Comparison of ENCODE assay signal across 28 mouse cellular contexts in genomic region chr4:102959409-102959808, GRCm38 (mm10). TPM values are rescaled to one million over a fixed set of nuclear protein-coding genes. Genes with fewer than 3 reads are reported as not detected.
DNase-seq lines count a peak whose midpoint lies in the region; ATAC-seq and TF ChIP-seq lines count a peak whose summit lies in the region.
"Had no signal": no experiment of that assay in that cellular context is flagged by ENCODE, and none has a peak within 500 bp of the region (broad histone marks: within the 10 kb centered on the region; RNA-seq: fewer than 3 reads in every experiment).

No protein-coding gene starts in this region.

- no peak for DNase-seq in testis, postnatal 10 days (ENCODE audit: low spot score)
- DNase-seq in liver, postnatal 0 days = no peak
- no peak for DNase-seq in frontal cortex, postnatal 14 days (ENCODE audit: low spot score in 2 of 2)
- DNase-seq: adrenal gland, adult 2 months; adrenal gland, postnatal 14 days; cerebellum, adult 11 months; cerebellum, adult 8-10 months; cerebellum, postnatal 10 days; cerebellum, postnatal 36 days; gastrocnemius, adult 2 months; gastrocnemius, postnatal 14 days; heart, adult 2 months; heart, postnatal 14 days; heart, postnatal 4 days had no signal

- no peak for TF ChIP-seq EP300 in liver, postnatal 0 days (IDR thresholded peaks at IDR 0.05; ENCODE audit: low read depth)

- TF ChIP-seq POLR2A in testis, adult 2 months (IDR thresholded peaks at IDR 0.05; ENCODE audit: control insufficient read depth, low read depth, low read length) = no peak; the same call in 1 of the 2 replicates

- H3K9me3 ChIP-seq in liver, postnatal 0 days (ENCODE audit: low read length) = no peaks in the 10 kb centered on the region
- H3K9me3 ChIP-seq: forebrain, embryonic 10.5 days; forebrain, embryonic 13.5 days; heart, embryonic 10.5 days; heart, embryonic 13.5 days had no signal

- no peaks in the 10 kb centered on the region for H3K36me3 ChIP-seq in testis, adult 2 months (ENCODE audit: control insufficient read depth, insufficient read depth, low read length)
- no peaks in the 10 kb centered on the region for H3K36me3 ChIP-seq in liver, postnatal 0 days (replicated peaks; ENCODE audit: insufficient read depth, low read length)
- H3K36me3 ChIP-seq: forebrain, embryonic 10.5 days; G1E; heart, embryonic 10.5 days; heart, embryonic 13.5 days had no signal

- no peak overlapping the region for H3K4me2 ChIP-seq in liver, postnatal 0 days (ENCODE audit: low read depth, low read length)
- H3K4me2 ChIP-seq: forebrain, embryonic 13.5 days; heart, embryonic 13.5 days; hindbrain, embryonic 14.5 days had no signal

- no peak for TF ChIP-seq CTCF in testis, adult 2 months (IDR thresholded peaks at IDR 0.05; ENCODE audit: control insufficient read depth, insufficient read depth, insufficient replicate concordance, low read depth, low read length)
- TF ChIP-seq CTCF in liver, postnatal 0 days (IDR thresholded peaks at IDR 0.05; ENCODE audit: low read depth) = no peak

- no peaks in the 10 kb centered on the region for H3K27me3 ChIP-seq in testis, adult 2 months (ENCODE audit: control insufficient read depth, insufficient read depth, low read length)
- no peaks in the 10 kb centered on the region for H3K27me3 ChIP-seq in liver, postnatal 0 days (ENCODE audit: insufficient read depth, low read length)
- H3K27me3 ChIP-seq: CH12.LX; forebrain, embryonic 13.5 days; heart, embryonic 13.5 days; Patski had no signal

- peaks cover 6% of the 10 kb centered on the region for H3K4me1 ChIP-seq in testis, adult 2 months (ENCODE audit: control insufficient read depth, insufficient read depth, low read length)
- no peaks in the 10 kb centered on the region for H3K4me1 ChIP-seq in liver, postnatal 0 days (ENCODE audit: insufficient read depth)
- H3K4me1 ChIP-seq: forebrain, embryonic 13.5 days had no signal

- H3K4me3 ChIP-seq in testis, adult 2 months (ENCODE audit: control insufficient read depth, low read depth, low read length) = peak overlapping the region; percentile 20
- no peak overlapping the region for H3K4me3 ChIP-seq in liver, postnatal 0 days (ENCODE audit: low read depth, low read length)
- H3K4me3 ChIP-seq: forebrain, embryonic 10.5 days; forebrain, embryonic 13.5 days; gastrocnemius, adult 2 months; heart, adult 2 months; heart, embryonic 10.5 days; heart, embryonic 13.5 days had no signal

- H3K9ac ChIP-seq in liver, postnatal 0 days (replicated peaks) = no peak overlapping the region
- H3K9ac ChIP-seq: forebrain, embryonic 13.5 days; heart, embryonic 13.5 days; hindbrain, embryonic 14.5 days had no signal

- WGBS in liver, postnatal 0 days (ENCODE audit: insufficient replicate concordance) = 60% methylated on average over 5 of the region's 5 CpGs

- H3K27ac ChIP-seq in testis, adult 2 months (ENCODE audit: control insufficient read depth, insufficient read depth, low read depth, low read length) = no peak overlapping the region
- no peak overlapping the region for H3K27ac ChIP-seq in liver, postnatal 0 days (ENCODE audit: low read depth)
- H3K27ac ChIP-seq: forebrain, embryonic 10.5 days; forebrain, embryonic 13.5 days; gastrocnemius, adult 2 months; heart, adult 2 months; heart, embryonic 10.5 days; heart, embryonic 13.5 days; hindbrain, embryonic 14.5 days; hindbrain, postnatal 0 days had no signal

- 0 out of 2 replicates have a peak, but pooled peaks have one; percentile 34 for ATAC-seq in common myeloid progenitor, adult 5-6 weeks (replicated peaks; ENCODE audit: low read depth, poor library complexity, severe bottlenecking)
- peak; percentile 61 for ATAC-seq in megakaryocyte progenitor cell, adult 5-6 weeks (replicated peaks; ENCODE audit: poor library complexity)
- no peak for ATAC-seq in liver, postnatal 0 days
- ATAC-seq: forebrain, embryonic 13.5 days; forebrain, embryonic 16.5 days; hindbrain, postnatal 0 days; Patski had no signal

RNA-seq across cellular contexts. Expression of gene Tctex1d1, which starts 19.0 kb away (rescaled TPM):
- polyA plus RNA-seq in testis, adult 2 months (2012; rRNA removed) = 334 and 417 TPM in 2 replicates
- 1.6 and 2.1 TPM in 2 replicates for total RNA-seq in common myeloid progenitor, adult 5-6 weeks (2017)
- 16.7 and 17.0 TPM in 2 replicates for total RNA-seq in megakaryocyte progenitor cell, adult 5-6 weeks (2015)
- total RNA-seq in megakaryocyte progenitor cell, adult 5-6 weeks (2017) = 10.2 and 15.9 TPM in 2 replicates
- polyA plus RNA-seq in liver, postnatal 0 days (2015; fragmentation: Nextera tagmentation; extraction: Ambion mirVana) = not detected in 2 replicates
- total RNA-seq: adrenal gland, adult 2 months; adrenal gland, postnatal 14 days; adrenal gland, postnatal 4 days; CH12.LX; gastrocnemius, adult 2 months; gastrocnemius, postnatal 14 days; heart, adult 2 months; heart, postnatal 4 days had no signal
- polyA plus RNA-seq: adrenal gland, adult 2 months; G1E; Patski had no signal
